Mouse (Mus musculus): ENCODE measurements around the gene Zbed5. TPM values are rescaled to one million over a fixed set of nuclear protein-coding genes. Genes with fewer than 3 reads are reported as not detected.
A peak's percentile ranks its signal among the peaks of the same experiment; 100 is the strongest.

The Zbed5 gene
- polyA plus RNA-seq (2015; fragmentation: Nextera tagmentation; extraction: Ambion mirVana) = 2.3 TPM in 2 replicates

DNA sequence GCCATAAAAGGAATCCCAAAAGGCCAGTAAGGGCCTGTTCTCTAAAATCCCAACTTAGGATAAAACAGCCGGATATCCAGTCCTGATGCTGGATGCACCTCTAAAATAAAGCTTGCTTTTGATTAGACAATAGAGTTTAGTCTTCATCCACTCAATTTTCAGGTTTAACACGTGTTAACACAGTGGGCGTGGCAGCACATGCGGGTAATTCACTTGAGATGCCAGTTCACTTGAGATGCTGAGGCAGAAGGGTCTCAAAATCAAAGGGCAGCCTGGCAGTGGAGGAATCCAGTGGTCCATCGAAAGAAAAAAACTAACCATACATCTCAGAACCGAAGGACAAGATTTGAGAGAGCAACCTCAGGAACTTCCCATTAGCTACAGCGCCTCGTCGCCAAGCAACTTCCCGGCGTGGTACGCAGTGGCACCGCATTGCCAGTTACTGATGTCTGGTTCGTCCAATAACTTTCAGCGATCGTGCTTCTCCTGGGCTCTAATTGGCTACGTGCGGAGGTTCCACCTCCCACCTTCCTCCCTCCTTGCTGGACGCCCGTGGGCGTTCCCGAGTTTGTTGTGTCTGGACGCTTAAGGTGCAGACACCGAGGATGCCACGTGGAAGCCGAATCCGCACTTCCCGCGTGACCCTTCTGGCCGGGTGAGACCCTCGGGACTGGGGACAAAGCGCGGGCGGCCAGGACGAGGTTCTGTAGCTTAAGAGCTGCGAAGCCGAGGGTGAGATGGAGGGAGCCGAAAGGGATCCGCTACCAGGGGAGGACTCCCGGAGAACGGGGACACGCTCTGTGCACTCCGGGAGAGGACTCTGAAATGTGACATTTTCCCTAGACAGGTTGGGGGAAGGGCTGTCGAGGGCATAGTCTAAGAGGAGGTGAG, at the start of gene Zbed5:
Gene Zbed5 (plus strand): TSS at position 526 of the 891 bp plus-strand sequence.
- WGBS = 2% methylated on average over 44 of the region's 44 CpGs
- Histone ChIP-seq H3K4me1 (ENCODE audit: control insufficient read depth, insufficient read depth, low read length) (peaks cover 8% of the 10 kb centered on the region), H3K9ac (ENCODE audit: low read length) (peak within 1 kb of the TSS; percentile 75), H3K27me3 (ENCODE audit: control insufficient read depth, insufficient read depth, low read length) (no peaks in the 10 kb centered on the region), H3K4me3 (ENCODE audit: low read length) (peak within 1 kb of the TSS; percentile 78), H3K36me3 (ENCODE audit: control insufficient read depth, insufficient read depth) (no peaks in the 10 kb centered on the region), H3K4me2 (ENCODE audit: low read depth, low read length) (peak within 1 kb of the TSS; percentile 81), H3K9me3 (replicated peaks; ENCODE audit: control insufficient read depth, low read length) (no peaks in the 10 kb centered on the region), H3K27ac (ENCODE audit: low read length) (no peak within 1 kb of the TSS)
- peak; percentile 100 for ATAC-seq (replicated peaks; ENCODE audit: extremely low read depth, insufficient read depth, low FRiP score)

DNA sequence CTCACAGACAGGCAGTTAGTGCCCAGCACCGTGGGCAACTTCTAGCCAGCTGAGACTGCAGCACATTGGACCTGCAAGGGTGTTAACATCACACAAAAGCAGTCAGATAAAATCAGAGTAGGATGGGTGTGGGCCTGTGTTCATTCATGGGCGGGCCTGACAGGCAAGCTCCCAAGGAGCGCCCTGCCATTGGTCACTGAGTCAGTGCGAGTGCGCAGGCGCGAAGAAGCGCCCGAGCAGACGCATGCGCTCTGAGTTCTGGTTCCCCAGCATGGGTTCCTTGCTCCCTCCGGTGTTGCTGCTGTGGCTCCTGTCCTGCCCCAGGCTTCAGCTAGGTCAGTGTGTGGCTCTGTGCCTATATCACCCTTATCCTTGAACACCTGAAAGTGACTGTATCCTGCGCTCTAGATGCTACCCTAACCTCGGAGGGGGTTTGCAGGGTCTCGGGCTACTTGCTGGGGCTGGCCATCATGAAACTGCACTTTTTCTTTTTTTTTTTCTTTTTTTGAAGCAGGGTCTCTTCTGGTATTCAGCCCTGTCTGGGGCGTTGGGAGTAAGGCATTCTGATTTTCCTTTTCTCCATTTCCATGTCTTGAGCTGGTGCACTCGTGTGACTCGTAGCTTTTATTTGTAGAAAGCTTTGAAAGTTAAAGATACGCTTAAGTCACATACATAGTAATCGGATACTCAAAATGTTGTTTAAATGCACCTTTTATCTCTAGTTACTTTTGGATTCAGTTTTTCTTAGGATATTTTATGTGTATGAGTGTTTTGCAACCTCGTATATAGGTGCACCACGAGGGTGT, 48.6 kb upstream of the Zbed5 start, which contains the start of gene Sumf2:
Gene Sumf2 (plus strand): TSS at position 235 of the 806 bp plus-strand sequence.
- WGBS = 6% methylated on average over 22 of the region's 22 CpGs
- H3K4me1 ChIP-seq (ENCODE audit: control insufficient read depth, insufficient read depth, low read length) = peaks cover 2% of the 10 kb centered on the region; the same call in 1 of the 2 replicates
- no peaks in the 10 kb centered on the region; the same call in 1 of the 2 replicates for H3K9me3 ChIP-seq (replicated peaks; ENCODE audit: control insufficient read depth, low read length)
- peak; percentile 99 for ATAC-seq (replicated peaks; ENCODE audit: extremely low read depth, insufficient read depth, low FRiP score)
- H3K9ac ChIP-seq (ENCODE audit: low read length) = peak within 1 kb of the TSS; percentile 83
- peak within 1 kb of the TSS; percentile 68 for H3K27ac ChIP-seq (ENCODE audit: low read length)
- no peaks in the 10 kb centered on the region for H3K27me3 ChIP-seq (ENCODE audit: control insufficient read depth, insufficient read depth, low read length)
- H3K4me2 ChIP-seq (ENCODE audit: low read depth, low read length) = peak within 1 kb of the TSS; percentile 65
- H3K4me3 ChIP-seq (ENCODE audit: low read length) = peak within 1 kb of the TSS; percentile 71
- H3K36me3 ChIP-seq (ENCODE audit: control insufficient read depth, insufficient read depth) = peaks cover 24% of the 10 kb centered on the region

DNA sequence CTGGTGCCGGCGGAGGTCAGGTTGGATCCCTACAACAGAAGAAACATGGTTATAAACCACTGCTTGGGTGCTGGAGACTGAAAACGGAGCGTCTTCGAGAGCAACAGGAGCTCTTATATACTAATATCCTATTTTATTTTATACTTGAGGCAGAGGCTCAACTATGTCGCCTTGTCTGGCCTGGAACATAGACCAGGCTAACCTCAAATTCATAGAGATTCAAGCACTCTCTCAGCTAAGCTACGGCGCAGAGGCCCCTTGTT, 48.0 kb upstream of the Zbed5 start:
- Histone ChIP-seq H3K27ac (ENCODE audit: low read length) (no peak overlapping the region), H3K9ac (ENCODE audit: low read length) (peak overlapping the region; percentile 83), H3K4me3 (ENCODE audit: low read length) (peak overlapping the region; percentile 71), H3K4me2 (ENCODE audit: low read depth, low read length) (peak overlapping the region; percentile 65), H3K27me3 (ENCODE audit: control insufficient read depth, insufficient read depth, low read length) (no peaks in the 10 kb centered on the region), H3K4me1 (ENCODE audit: control insufficient read depth, insufficient read depth, low read length) (peaks cover 2% of the 10 kb centered on the region; the same call in 1 of the 2 replicates), H3K36me3 (ENCODE audit: control insufficient read depth, insufficient read depth) (peaks cover 24% of the 10 kb centered on the region), H3K9me3 (replicated peaks; ENCODE audit: control insufficient read depth, low read length) (no peaks in the 10 kb centered on the region; the same call in 1 of the 2 replicates)
- no peak for ATAC-seq (replicated peaks; ENCODE audit: extremely low read depth, insufficient read depth, low FRiP score)
- 40% methylated on average over 8 of the region's 8 CpGs for WGBS

DNA sequence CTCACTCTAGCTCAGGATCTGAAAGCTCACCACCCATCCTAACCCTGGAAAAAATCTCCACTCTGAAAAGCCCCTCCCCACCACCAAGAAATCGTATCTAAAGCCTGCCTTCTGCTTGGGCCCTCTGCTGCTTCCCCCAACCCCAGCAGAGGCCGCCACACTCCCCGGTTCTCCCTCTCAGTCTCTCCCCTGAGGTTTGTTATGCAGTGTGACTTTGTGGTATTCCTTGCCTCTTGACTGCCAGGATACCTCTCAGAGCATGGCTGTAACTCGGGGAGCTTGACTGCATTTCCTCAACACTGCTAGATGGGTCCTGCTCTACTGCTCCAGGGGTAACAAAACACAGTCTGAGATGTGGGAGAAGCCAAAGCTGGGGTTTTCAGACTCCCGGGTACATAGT, 40.4 kb upstream of the Zbed5 start:
- H3K9me3 ChIP-seq (replicated peaks; ENCODE audit: control insufficient read depth, low read length) = no peaks in the 10 kb centered on the region
- H3K27me3 ChIP-seq (ENCODE audit: control insufficient read depth, insufficient read depth, low read length) = no peaks in the 10 kb centered on the region
- H3K36me3 ChIP-seq (ENCODE audit: control insufficient read depth, insufficient read depth) = peaks cover 18% of the 10 kb centered on the region
- no peak overlapping the region for H3K4me3 ChIP-seq (ENCODE audit: low read length)
- no peaks in the 10 kb centered on the region for H3K4me1 ChIP-seq (ENCODE audit: control insufficient read depth, insufficient read depth, low read length)
- 0 out of 2 replicates have a peak, but pooled peaks have one; percentile 28 for ATAC-seq (replicated peaks; ENCODE audit: extremely low read depth, insufficient read depth, low FRiP score)
- H3K4me2 ChIP-seq (ENCODE audit: low read depth, low read length) = no peak overlapping the region
- no peak overlapping the region for H3K27ac ChIP-seq (ENCODE audit: low read length)
- no peak overlapping the region; the same call in 1 of the 2 replicates for H3K9ac ChIP-seq (ENCODE audit: low read length)
- WGBS = 37% methylated on average over 5 of the region's 5 CpGs

DNA sequence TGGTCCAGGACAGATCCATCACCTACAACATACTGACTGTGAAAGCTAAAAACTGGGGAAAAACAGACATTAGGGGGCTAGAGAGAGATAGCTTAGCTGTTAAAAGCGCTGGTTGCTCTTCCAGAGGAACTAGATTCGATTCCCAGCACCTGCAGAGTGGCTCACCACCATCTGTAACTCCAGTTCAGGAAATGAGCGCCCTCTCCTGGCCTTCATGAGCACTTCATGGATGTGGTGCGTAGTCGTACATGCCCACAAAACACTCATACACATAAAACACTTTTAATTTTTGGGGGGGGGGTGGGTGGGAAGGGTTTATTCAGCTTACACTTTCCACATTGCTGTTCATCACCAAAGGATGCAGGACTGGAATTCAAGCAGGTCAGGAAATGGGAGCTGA, 39.1 kb upstream of the Zbed5 start:
- no peaks in the 10 kb centered on the region for H3K9me3 ChIP-seq (replicated peaks; ENCODE audit: control insufficient read depth, low read length)
- H3K4me3 ChIP-seq (ENCODE audit: low read length) = no peak overlapping the region
- H3K4me2 ChIP-seq (ENCODE audit: low read depth, low read length) = no peak overlapping the region
- peaks cover 23% of the 10 kb centered on the region for H3K36me3 ChIP-seq (ENCODE audit: control insufficient read depth, insufficient read depth)
- H3K4me1 ChIP-seq (ENCODE audit: control insufficient read depth, insufficient read depth, low read length) = no peaks in the 10 kb centered on the region
- no peaks in the 10 kb centered on the region for H3K27me3 ChIP-seq (ENCODE audit: control insufficient read depth, insufficient read depth, low read length)
- H3K27ac ChIP-seq (ENCODE audit: low read length) = no peak overlapping the region
- 83% methylated on average over 5 of the region's 5 CpGs for WGBS
- ATAC-seq (replicated peaks; ENCODE audit: extremely low read depth, insufficient read depth, low FRiP score) = no peak
- H3K9ac ChIP-seq (ENCODE audit: low read length) = no peak overlapping the region

DNA sequence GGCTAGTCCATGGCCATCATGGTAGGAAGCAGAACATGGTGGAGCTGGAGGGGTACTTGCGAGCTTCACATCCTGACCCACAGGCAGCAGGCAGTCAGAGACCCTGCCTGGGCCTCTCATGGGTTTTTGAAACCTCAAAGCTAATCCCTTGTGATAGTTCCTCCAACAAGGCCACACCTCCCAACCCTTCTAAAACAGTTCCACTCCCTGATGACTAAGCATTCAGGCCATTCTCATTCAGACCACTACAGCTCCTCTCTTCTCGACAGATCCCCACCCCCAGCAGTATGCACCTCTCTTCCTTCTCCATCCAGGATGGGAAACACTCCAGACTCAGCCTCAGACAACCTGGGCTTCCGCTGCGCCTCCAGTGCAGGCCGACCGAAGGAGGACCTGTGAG, 33.2 kb upstream of the Zbed5 start:
- WGBS = 97% methylated on average over 6 of the region's 6 CpGs
- no peak overlapping the region for H3K27ac ChIP-seq (ENCODE audit: low read length)
- H3K4me2 ChIP-seq (ENCODE audit: low read depth, low read length) = no peak overlapping the region
- peaks cover 22% of the 10 kb centered on the region for H3K36me3 ChIP-seq (ENCODE audit: control insufficient read depth, insufficient read depth)
- no peak for ATAC-seq (replicated peaks; ENCODE audit: extremely low read depth, insufficient read depth, low FRiP score)
- no peak overlapping the region for H3K9ac ChIP-seq (ENCODE audit: low read length)
- H3K9me3 ChIP-seq (replicated peaks; ENCODE audit: control insufficient read depth, low read length) = no peaks in the 10 kb centered on the region
- no peaks in the 10 kb centered on the region for H3K4me1 ChIP-seq (ENCODE audit: control insufficient read depth, insufficient read depth, low read length)
- H3K4me3 ChIP-seq (ENCODE audit: low read length) = no peak overlapping the region
- H3K27me3 ChIP-seq (ENCODE audit: control insufficient read depth, insufficient read depth, low read length) = no peaks in the 10 kb centered on the region

DNA sequence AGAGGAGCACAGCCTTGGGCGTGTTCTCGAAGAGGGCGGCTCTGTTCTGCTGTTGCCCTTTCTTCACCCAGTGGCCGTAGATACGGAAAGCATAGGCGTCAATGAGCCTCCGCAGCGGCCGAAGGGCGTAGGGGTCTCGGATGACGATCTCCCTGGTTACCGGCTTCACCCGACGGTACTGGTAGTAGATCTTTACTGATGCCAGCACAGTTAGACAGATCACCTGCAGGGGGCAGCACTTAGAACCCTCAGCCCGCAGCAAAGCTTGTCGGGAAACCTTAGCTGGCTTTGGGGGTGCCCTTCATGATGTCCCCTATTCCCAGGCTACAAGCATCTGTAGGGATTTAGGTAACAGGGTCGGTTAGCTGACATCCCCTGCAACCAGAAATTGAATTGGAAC, 31.1 kb upstream of the Zbed5 start:
- no peaks in the 10 kb centered on the region for H3K4me1 ChIP-seq (ENCODE audit: control insufficient read depth, insufficient read depth, low read length)
- ATAC-seq (replicated peaks; ENCODE audit: extremely low read depth, insufficient read depth, low FRiP score) = no peak
- no peak overlapping the region for H3K27ac ChIP-seq (ENCODE audit: low read length)
- no peaks in the 10 kb centered on the region for H3K9me3 ChIP-seq (replicated peaks; ENCODE audit: control insufficient read depth, low read length)
- WGBS = 7% methylated on average over 18 of the region's 18 CpGs
- no peak overlapping the region; the same call in 1 of the 2 replicates for H3K4me3 ChIP-seq (ENCODE audit: low read length)
- H3K36me3 ChIP-seq (ENCODE audit: control insufficient read depth, insufficient read depth) = peaks cover 19% of the 10 kb centered on the region
- H3K4me2 ChIP-seq (ENCODE audit: low read depth, low read length) = peak overlapping the region; percentile 40
- H3K9ac ChIP-seq (ENCODE audit: low read length) = 0 out of 2 replicates have a peak overlapping the region, but pooled peaks have one; percentile 30
- no peaks in the 10 kb centered on the region for H3K27me3 ChIP-seq (ENCODE audit: control insufficient read depth, insufficient read depth, low read length)

DNA sequence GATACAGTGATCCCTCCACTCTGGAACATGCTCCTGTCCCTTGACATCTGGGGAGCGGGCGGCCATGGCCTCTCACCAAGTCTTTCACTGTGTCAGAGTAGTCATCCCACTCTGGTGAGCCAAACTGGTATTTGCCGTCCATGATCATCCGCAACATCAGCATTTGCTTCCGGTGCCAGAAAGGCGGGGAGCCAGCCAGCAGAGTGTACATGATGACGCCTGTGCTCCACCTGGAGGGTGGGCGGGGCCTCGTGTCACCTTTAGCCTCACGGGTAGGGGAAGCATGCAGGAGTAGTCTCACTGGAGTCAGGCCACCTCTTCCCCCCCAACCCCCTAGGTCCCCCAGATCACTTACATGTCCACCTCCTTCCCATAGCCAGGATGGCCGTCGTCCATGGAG, 29.7 kb upstream of the Zbed5 start:
- 67% methylated on average over 12 of the region's 12 CpGs for WGBS
- Histone ChIP-seq H3K4me1 (ENCODE audit: control insufficient read depth, insufficient read depth, low read length) (no peaks in the 10 kb centered on the region), H3K27me3 (ENCODE audit: control insufficient read depth, insufficient read depth, low read length) (no peaks in the 10 kb centered on the region), H3K9ac (ENCODE audit: low read length) (no peak overlapping the region), H3K4me2 (ENCODE audit: low read depth, low read length) (no peak overlapping the region), H3K4me3 (ENCODE audit: low read length) (no peak overlapping the region), H3K9me3 (replicated peaks; ENCODE audit: control insufficient read depth, low read length) (no peaks in the 10 kb centered on the region), H3K36me3 (ENCODE audit: control insufficient read depth, insufficient read depth) (peaks cover 11% of the 10 kb centered on the region), H3K27ac (ENCODE audit: low read length) (no peak overlapping the region)
- no peak for ATAC-seq (replicated peaks; ENCODE audit: extremely low read depth, insufficient read depth, low FRiP score)

Data from heart, embryonic 16.5 days (tissue).